Mouse (Mus musculus) CH12.LX (cell line): Measurements from ENCODE around the gene Fam53a. TPM values are rescaled to one million over a fixed set of nuclear protein-coding genes. Genes with fewer than 3 reads are reported as not detected.

ENCODE experiments used
- DNase-seq: peaks from one replicate; pipeline ENCODE4 v3.0.0-alpha.2; 2013; ENCODE audit errors: extremely low read depth
- H3K27ac ChIP-seq: 2 replicates; pipeline ENCODE4 v1.5.1; 2012; ENCODE audit warnings: low read depth, mild to moderate bottlenecking, control low read depth, moderate library complexity; ENCODE audit not compliant: insufficient read depth
- H3K27me3 ChIP-seq: replicated peaks from 2 replicates; pipeline ENCODE3; 2012; ENCODE audit warnings: inconsistent platforms
- H3K36me3 ChIP-seq, 2 experiments: replicated peaks in 1 of 2; 2 replicates each; pipeline versions ENCODE3 to v1.6.1; 2012; ENCODE audit warnings: inconsistent platforms in 1 of 2, low read length in 1 of 2, mild to moderate bottlenecking in 1 of 2, mixed read lengths in 1 of 2, moderate library complexity in 1 of 2; ENCODE audit not compliant: control insufficient read depth in 1 of 2, insufficient read depth in 1 of 2
- H3K4me1 ChIP-seq, 2 experiments: 2 replicates each; pipeline ENCODE4 v1.6.1; 2012; ENCODE audit warnings: inconsistent platforms in 1 of 2, moderate library complexity in 1 of 2; ENCODE audit not compliant: insufficient read depth in 2 of 2, control insufficient read depth in 1 of 2
- H3K4me2 ChIP-seq: 2 replicates; pipeline ENCODE4 v1.6.1; 2012; ENCODE audit warnings: low read depth, mild to moderate bottlenecking, control low read depth; ENCODE audit not compliant: poor library complexity, insufficient read depth, severe bottlenecking
- H3K4me3 ChIP-seq, 3 experiments: fragments of 150-350 bp in 1 of 3; sonication (generic) in 1 of 3; replicated peaks in 1 of 3; 2 replicates each; pipeline versions ENCODE3 to v1.5.1; 2011 to 2012; ENCODE audit warnings: low read depth in 2 of 3, low read length in 2 of 3, mild to moderate bottlenecking in 2 of 3, moderate library complexity in 2 of 3, control low read depth in 1 of 3, improper control_type of control experiment in 1 of 3, inconsistent platforms in 1 of 3, mixed read lengths in 1 of 3; ENCODE audit not compliant: poor library complexity in 1 of 3
- H3K79me2 ChIP-seq: replicated peaks from 2 replicates; pipeline ENCODE4 v1.6.1; 2012; ENCODE audit warnings: mild to moderate bottlenecking, moderate library complexity; ENCODE audit not compliant: control insufficient read depth, poor library complexity, insufficient read depth, severe bottlenecking; ENCODE audit errors: extremely low read depth
- H3K9ac ChIP-seq: 2 replicates; pipeline ENCODE4 v1.6.1; 2012; ENCODE audit warnings: low read depth, mild to moderate bottlenecking, control low read depth, moderate library complexity; ENCODE audit not compliant: insufficient read depth
- H3K9me3 ChIP-seq: replicated peaks from 2 replicates; pipeline ENCODE3; 2012; ENCODE audit warnings: low read length, inconsistent platforms, mixed read lengths
- BHLHE40 ChIP-seq: IDR thresholded peaks from 2 replicates; pipeline ENCODE4 v1.6.1; 2011; ENCODE audit warnings: mild to moderate bottlenecking, low read depth, low read length, improper control_type of control experiment
- CHD1 ChIP-seq: IDR thresholded peaks from 2 replicates; pipeline ENCODE4 v1.6.1; 2012; ENCODE audit warnings: low read depth, low read length, improper control_type of control experiment, inconsistent platforms
- CTCF ChIP-seq, 2 experiments: IDR thresholded peaks in 1 of 2; conservative IDR thresholded peaks in 1 of 2; 2 replicates each; pipeline ENCODE4 v1.5.1; 2011 to 2012; ENCODE audit warnings: low read depth in 2 of 2, low read length in 2 of 2, improper control_type of control experiment in 1 of 2, inconsistent platforms in 1 of 2, mild to moderate bottlenecking in 1 of 2, moderate library complexity in 1 of 2
- ELF1 ChIP-seq: IDR thresholded peaks from 2 replicates; pipeline ENCODE4 v1.6.1; 2014; ENCODE audit warnings: low read depth, mild to moderate bottlenecking, inconsistent platforms, low read length, improper control_type of control experiment
- EP300 ChIP-seq: IDR thresholded peaks from 2 replicates; pipeline ENCODE4 v1.6.1; 2011; ENCODE audit warnings: low read length, improper control_type of control experiment
- IRF4 ChIP-seq: IDR thresholded peaks from 2 replicates; pipeline ENCODE4 v1.6.1; 2014; ENCODE audit warnings: low read depth, mild to moderate bottlenecking, inconsistent platforms, low read length, improper control_type of control experiment
- JUN ChIP-seq: IDR thresholded peaks from 2 replicates; pipeline ENCODE4 v1.6.1; 2011; ENCODE audit warnings: low read depth, mild to moderate bottlenecking, low read length, improper control_type of control experiment, moderate library complexity; ENCODE audit not compliant: insufficient read depth
- JUND ChIP-seq: conservative IDR thresholded peaks from 2 replicates; pipeline ENCODE4 v1.6.1; 2011; ENCODE audit warnings: low read depth, low read length, improper control_type of control experiment
- KAT2A ChIP-seq: IDR thresholded peaks from 2 replicates; pipeline ENCODE4 v1.6.1; 2012; ENCODE audit warnings: low read length, improper control_type of control experiment, inconsistent platforms; ENCODE audit not compliant: insufficient replicate concordance
- MAFK ChIP-seq: IDR thresholded peaks from 2 replicates; pipeline ENCODE4 v1.6.1; 2011; ENCODE audit warnings: low read length, improper control_type of control experiment; ENCODE audit not compliant: insufficient replicate concordance
- MAZ ChIP-seq: IDR thresholded peaks from 2 replicates; pipeline ENCODE4 v1.6.1; 2012; ENCODE audit warnings: low read depth, mild to moderate bottlenecking, inconsistent platforms, low read length, improper control_type of control experiment, moderate library complexity
- MEF2A ChIP-seq: IDR thresholded peaks from 2 replicates; pipeline ENCODE4 v1.6.1; 2014; ENCODE audit warnings: low read depth, mild to moderate bottlenecking, inconsistent platforms, low read length, improper control_type of control experiment, borderline replicate concordance
- MYC ChIP-seq: IDR thresholded peaks from 2 replicates; pipeline ENCODE4 v1.6.1; 2011; ENCODE audit warnings: low read depth, mild to moderate bottlenecking, improper control_type of control experiment, low read length
- POLR2A ChIP-seq: IDR thresholded peaks from 2 replicates; pipeline ENCODE4 v1.6.1; 2011; ENCODE audit warnings: low read depth, mild to moderate bottlenecking, improper control_type of control experiment, low read length
- POLR2AphosphoS2 ChIP-seq: IDR thresholded peaks from 2 replicates; pipeline ENCODE4 v1.6.1; 2011; ENCODE audit warnings: low read depth, low read length, improper control_type of control experiment
- RAD21 ChIP-seq: IDR thresholded peaks from 2 replicates; pipeline ENCODE4 v1.6.1; 2011; ENCODE audit warnings: low read depth, mild to moderate bottlenecking, low read length, improper control_type of control experiment, moderate library complexity
- RCOR1 ChIP-seq: conservative IDR thresholded peaks from 2 replicates; pipeline ENCODE4 v1.6.1; 2012; ENCODE audit warnings: low read depth, mild to moderate bottlenecking, inconsistent platforms, low read length, improper control_type of control experiment
- SIN3A ChIP-seq: IDR thresholded peaks from 2 replicates; pipeline ENCODE4 v1.6.1; 2012; ENCODE audit warnings: low read length, improper control_type of control experiment, inconsistent platforms
- SMC3 ChIP-seq: IDR thresholded peaks from 2 replicates; pipeline ENCODE4 v1.6.1; 2011; ENCODE audit warnings: low read depth, low read length, improper control_type of control experiment
- UBTF ChIP-seq: IDR thresholded peaks from 2 replicates; pipeline ENCODE4 v1.6.1; 2012; ENCODE audit warnings: low read depth, mild to moderate bottlenecking, inconsistent platforms, low read length, improper control_type of control experiment, moderate library complexity
- USF1 ChIP-seq: IDR thresholded peaks from 2 replicates; pipeline ENCODE4 v1.6.1; 2014; ENCODE audit warnings: low read depth, mild to moderate bottlenecking, inconsistent platforms, low read length, improper control_type of control experiment
- ZNF384 ChIP-seq: IDR thresholded peaks from 2 replicates; pipeline ENCODE4 v1.6.1; 2012; ENCODE audit warnings: low read depth, low read length, improper control_type of control experiment, inconsistent platforms
- dilution Hi-C: fragments of 300-500 bp; cut with MboI; formaldehyde crosslinking; loops from 2 replicates; pipeline ENCODE4 v1.14.3; 2020; ENCODE audit warnings: low sequenced_read_pairs; ENCODE audit not compliant: extremely low pct_unique_long_range_greater_than_20kb, extremely low pct_ligation_motif_present
- in situ Hi-C: fragments of 300-500 bp; cut with MboI; formaldehyde crosslinking; loops from 3 replicates; pipeline ENCODE4 v1.14.3; 2019; ENCODE audit warnings: low sequenced_read_pairs, low pct_ligation_motif_present, low pct_unique_long_range_greater_than_20kb, mixed read lengths
- polyA plus RNA-seq: library from polyadenylated mRNA; unstranded; fragments of >175 nt; gene quantifications from 2 replicates; pipeline ENCODE4 v1.2.1, GENCODE M21; 2012; ENCODE audit warnings: low read depth; ENCODE audit not compliant: insufficient read length
- total RNA-seq, 2 experiments: library from RNA; depleted of rRNA; stranded (reverse); fragments of 300-350 nt in 1 of 2; fragments of >200 nt in 1 of 2; gene quantifications; 2 replicates each; pipeline ENCODE4 v1.2.3; 2012 to 2014

Gene Fam53a
- total and polyA plus RNA-seq, 3 experiments = 26.6 to 33.4 (median 29.2) TPM

DNA sequence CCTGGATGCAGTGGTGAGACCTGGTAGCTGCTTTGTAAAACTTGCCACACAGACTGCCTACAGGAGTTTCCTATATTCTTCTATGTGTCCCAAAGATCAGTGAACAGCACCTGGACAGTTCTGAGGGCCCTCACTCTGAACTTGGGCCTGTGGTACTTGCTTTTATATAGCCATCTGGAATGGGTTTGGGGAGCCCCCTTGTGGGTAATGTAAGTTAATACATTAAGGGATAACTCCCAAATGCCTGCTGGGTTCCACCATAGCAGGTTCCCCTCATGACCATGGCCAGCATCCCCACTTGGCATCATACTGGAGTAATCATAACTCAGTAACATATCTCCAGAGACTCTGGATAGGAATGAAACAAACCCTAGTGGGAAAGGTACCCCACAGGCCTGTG is 38.8 kb upstream of the Fam53a start:
- Histone ChIP-seq H3K4me2 (no peak overlapping the region), H3K36me3 (peaks cover 76 to 91% of the 10 kb centered on the region in 2 experiments), H3K27ac (no peak overlapping the region), H3K4me1 (no peaks in the 10 kb centered on the region), H3K9me3 (no peaks in the 10 kb centered on the region), H3K79me2 (no peaks in the 10 kb centered on the region; the same call in none of the 2 replicates), H3K9ac (no peak overlapping the region), H3K4me3 (no peak overlapping the region), H3K27me3 (no peaks in the 10 kb centered on the region)
- in situ Hi-C loops (no loop called here), dilution Hi-C loops (no loop called here)
- peak; percentile 32 for DNase-seq
- TF ChIP-seq KAT2A (no peak), USF1 (no peak), CTCF (conservative IDR thresholded peaks at IDR 0.05 in 1 of 2, IDR thresholded peaks at IDR 0.05 in 1 of 2; ENCODE audit: low read depth in 2 of 2, low read length in 2 of 2) (peak in 1 of 2 experiments; percentile 59; a peak in 2 of 4 replicates), RAD21 (peak; percentile 48), UBTF (no peak), SMC3 (peak; percentile 29), JUN (no peak), MAFK (no peak)

DNA sequence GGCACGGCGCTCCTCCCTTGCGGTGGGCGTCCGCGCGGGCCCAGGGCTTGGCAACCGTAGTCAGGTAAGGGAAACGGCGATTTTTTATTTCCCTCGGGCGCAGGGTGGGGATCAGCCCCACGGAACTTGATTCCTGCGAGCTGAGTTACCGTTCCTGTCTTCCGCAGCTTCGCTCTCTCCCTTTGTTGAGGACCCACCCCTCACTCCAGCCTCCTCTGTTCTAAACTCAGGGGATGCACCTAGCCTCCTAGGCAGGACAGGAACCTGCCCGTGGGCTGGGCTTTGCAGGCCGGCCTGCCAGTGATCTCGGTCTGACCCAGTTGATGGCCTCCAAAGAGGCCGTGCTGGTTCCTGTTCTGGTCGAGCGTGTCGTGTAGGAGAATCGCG is 29.2 kb upstream of the Fam53a start:
- in situ Hi-C loops (no loop called here), dilution Hi-C loops (no loop called here)
- H3K4me2 ChIP-seq = peak overlapping the region; percentile 79; the same call in 1 of the 2 replicates
- peak overlapping the region; percentile 8 for H3K27ac ChIP-seq
- no peaks in the 10 kb centered on the region for H3K27me3 ChIP-seq
- H3K4me1 ChIP-seq = peaks cover 13 to 53% of the 10 kb centered on the region in 2 experiments
- H3K36me3 ChIP-seq = peaks cover 37 to 56% of the 10 kb centered on the region in 2 experiments
- TF ChIP-seq UBTF (no peak; the same call in 1 of the 2 replicates), MEF2A (0 out of 2 replicates have a peak, but pooled peaks have one; percentile 5), SIN3A (0 out of 2 replicates have a peak, but pooled peaks have one; percentile 22)
- peak overlapping the region; percentile 90 for H3K9ac ChIP-seq
- peak; percentile 57 for DNase-seq
- peaks cover 45% of the 10 kb centered on the region for H3K79me2 ChIP-seq
- peak overlapping the region; percentile 65 to 81 (median 66) for H3K4me3 ChIP-seq
- no peaks in the 10 kb centered on the region for H3K9me3 ChIP-seq

DNA sequence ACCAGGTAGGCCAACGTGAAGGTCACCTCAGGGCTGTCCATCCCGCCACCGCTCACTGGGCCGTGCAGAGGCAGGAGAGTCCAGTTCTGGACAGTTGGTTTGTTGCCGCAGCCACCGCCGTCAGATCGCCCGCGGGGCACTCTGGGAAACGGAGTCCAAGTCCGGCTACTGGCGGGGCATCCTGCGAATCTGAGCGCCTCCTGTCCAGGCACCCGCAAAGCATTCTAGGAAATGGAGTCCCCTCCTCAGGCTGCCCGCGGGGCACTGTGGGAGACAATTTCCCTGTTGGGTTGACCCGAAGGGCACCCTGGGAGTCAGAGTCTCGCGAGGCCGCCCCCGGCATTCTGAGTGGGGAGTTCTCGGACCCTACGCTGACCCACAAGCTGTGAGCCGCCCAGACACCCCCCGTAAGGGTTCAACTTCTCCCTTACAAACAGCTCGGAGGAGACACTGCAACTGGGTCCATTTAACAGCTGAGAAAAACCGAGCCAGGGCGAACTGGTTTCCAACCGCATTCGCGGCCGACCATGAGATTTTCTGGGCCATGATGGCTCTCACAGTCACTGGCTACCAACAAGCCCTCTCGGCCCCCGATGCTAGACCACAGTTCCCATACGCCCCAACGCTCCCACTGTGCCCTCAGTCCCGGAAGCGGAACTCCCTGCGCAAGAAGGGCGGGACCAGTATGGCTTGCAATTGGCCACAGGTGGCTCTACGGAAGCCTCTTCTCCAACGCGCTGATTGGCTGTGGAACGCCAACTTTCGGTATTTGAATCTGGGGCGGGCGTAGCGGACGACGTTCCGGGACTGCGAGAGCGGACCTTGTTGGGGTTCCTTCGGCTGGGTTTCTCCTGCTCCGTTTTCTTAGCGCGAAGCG is 28.6 kb upstream of the Fam53a start, which contains the start of the genes Tacc3 and Tmem129:
Tacc3 (plus strand) TSS at position 342 of the 877 bp plus-strand sequence.
Tmem129 (minus strand) TSS at position 630 of the 877 bp plus-strand sequence.
- Histone ChIP-seq H3K27ac (peak within 1 kb of the TSS; percentile 87), H3K36me3 (peaks cover 39 to 58% of the 10 kb centered on the region in 2 experiments), H3K9me3 (no peaks in the 10 kb centered on the region), H3K4me1 (peaks cover 16 to 59% of the 10 kb centered on the region in 2 experiments), H3K79me2 (peaks cover 45% of the 10 kb centered on the region), H3K9ac (peak within 1 kb of the TSS; percentile 98), H3K4me3 (peak within 1 kb of the TSS; percentile 65 to 95 (median 92)), H3K4me2 (peak within 1 kb of the TSS; percentile 84), H3K27me3 (no peaks in the 10 kb centered on the region)
- in situ Hi-C loops (no loop called here), dilution Hi-C loops (no loop called here)
- peak; percentile 98 for DNase-seq
- TF ChIP-seq RCOR1 = no peak; the same call in 1 of the 2 replicates
- no peak for TF ChIP-seq JUN
- no peak for TF ChIP-seq USF1
- TF ChIP-seq UBTF = no peak; the same call in 1 of the 2 replicates
- no peak for TF ChIP-seq CHD1
- TF ChIP-seq EP300 = no peak
- TF ChIP-seq BHLHE40 = no peak
- TF ChIP-seq MAZ = peak; percentile 74; the same call in 1 of the 2 replicates
- peak; percentile 95 for TF ChIP-seq ELF1
- TF ChIP-seq POLR2A = peak; percentile 91
- peak; percentile 79; the same call in 1 of the 2 replicates for TF ChIP-seq POLR2AphosphoS2
- TF ChIP-seq SIN3A = peak; percentile 97
- TF ChIP-seq MYC = no peak; the same call in 1 of the 2 replicates
- TF ChIP-seq ZNF384 = no peak
- TF ChIP-seq JUND = no peak
- TF ChIP-seq RAD21 = no peak
- 0 out of 2 replicates have a peak, but pooled peaks have one; percentile 34 for TF ChIP-seq IRF4
